Mouse (Mus musculus): Measurements from ENCODE around the gene Cep170. TPM values are rescaled to one million over a fixed set of nuclear protein-coding genes. Genes with fewer than 3 reads are reported as not detected.
"Not testable (repeated sequence)": the region's sequence is repeated elsewhere in the genome, so short reads cannot be mapped to it uniquely, and the experiment has no call there.

The Cep170 gene
- polyA plus RNA-seq (2015; fragmentation: Nextera tagmentation; extraction: Ambion mirVana): 4.8 and 7.3 TPM in 2 replicates

DNA sequence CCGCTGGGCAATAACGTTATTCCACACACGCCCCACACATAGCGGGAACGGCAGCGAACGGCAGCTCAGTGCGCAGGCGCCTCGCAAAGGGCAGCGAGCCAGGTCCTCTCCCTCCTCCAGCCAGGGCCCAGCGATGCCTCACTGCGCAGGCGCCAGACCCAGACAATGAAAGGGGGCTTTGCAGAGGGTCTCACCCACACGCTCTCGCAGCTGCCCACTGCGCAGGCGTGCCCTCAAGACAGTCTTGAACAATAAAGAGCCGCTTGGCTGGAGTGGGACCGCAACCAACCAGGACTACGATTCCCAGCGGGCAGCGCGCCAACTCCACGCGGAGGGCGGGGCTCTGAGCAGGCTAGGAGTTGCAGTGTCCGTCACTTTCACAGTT lies at the start of gene Cep170:
TSS of gene Cep170 (minus strand) at position 32 of the 385 bp plus-strand sequence.
- Histone ChIP-seq H3K36me3 (replicated peaks) (no peaks in the 10 kb centered on the region), H3K4me2 (peak within 1 kb of the TSS; percentile 76), H3K9me3 (replicated peaks) (no peaks in the 10 kb centered on the region), H3K27ac (replicated peaks) (peak within 1 kb of the TSS; percentile 98), H3K27me3 (no peaks in the 10 kb centered on the region), H3K4me1 (replicated peaks) (peaks cover 42% of the 10 kb centered on the region), H3K4me3 (replicated peaks) (peak within 1 kb of the TSS; percentile 84), H3K9ac (peak within 1 kb of the TSS; percentile 92)
- peak; percentile 81 for ATAC-seq (ENCODE audit: insufficient read depth)
- WGBS (ENCODE audit: insufficient replicate concordance): under 1% methylated on average over 28 of the region's 28 CpGs

DNA sequence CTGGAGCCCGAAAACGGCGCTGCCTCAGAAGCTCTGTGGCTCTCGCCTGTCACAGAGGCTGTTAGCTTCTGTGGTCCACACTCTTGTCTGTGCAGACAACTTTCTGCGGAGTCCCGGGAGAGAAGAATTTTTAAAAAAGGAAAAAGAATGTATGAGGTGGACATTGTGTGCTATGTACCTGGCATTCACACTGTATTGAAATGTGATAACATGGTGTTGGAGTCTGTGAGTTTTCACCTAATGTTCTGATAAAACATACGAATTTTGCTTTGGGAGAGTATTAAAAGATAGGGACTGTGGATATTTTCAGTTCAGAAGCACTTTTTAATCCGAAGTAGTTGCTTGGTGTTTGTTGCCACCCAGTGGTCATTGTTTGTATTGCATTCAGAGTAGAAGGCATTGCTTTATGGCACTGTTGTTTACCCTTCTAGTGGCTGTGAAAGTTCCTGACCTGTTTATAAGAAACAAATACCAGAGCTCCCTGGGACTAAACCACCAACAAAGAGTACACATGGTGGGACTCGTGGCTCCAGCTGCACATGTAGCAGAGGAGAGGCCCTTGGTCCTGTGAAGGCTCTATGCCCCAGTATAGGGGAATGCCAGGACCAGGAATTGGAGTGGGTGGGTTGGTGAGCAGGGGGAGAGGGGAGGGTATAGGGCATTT lies 48.2 kb upstream of the Cep170 start:
- Histone ChIP-seq H3K36me3 (replicated peaks) (no peaks in the 10 kb centered on the region), H3K4me3 (replicated peaks) (no peak overlapping the region), H3K27me3 (no peaks in the 10 kb centered on the region), H3K4me1 (replicated peaks) (no peaks in the 10 kb centered on the region), H3K27ac (replicated peaks) (no peak overlapping the region), H3K9me3 (replicated peaks) (no peaks in the 10 kb centered on the region), H3K4me2 (no peak overlapping the region), H3K9ac (no peak overlapping the region)
- WGBS (ENCODE audit: insufficient replicate concordance): 53% methylated on average over 9 of the region's 9 CpGs
- no peak for ATAC-seq (ENCODE audit: insufficient read depth)

DNA sequence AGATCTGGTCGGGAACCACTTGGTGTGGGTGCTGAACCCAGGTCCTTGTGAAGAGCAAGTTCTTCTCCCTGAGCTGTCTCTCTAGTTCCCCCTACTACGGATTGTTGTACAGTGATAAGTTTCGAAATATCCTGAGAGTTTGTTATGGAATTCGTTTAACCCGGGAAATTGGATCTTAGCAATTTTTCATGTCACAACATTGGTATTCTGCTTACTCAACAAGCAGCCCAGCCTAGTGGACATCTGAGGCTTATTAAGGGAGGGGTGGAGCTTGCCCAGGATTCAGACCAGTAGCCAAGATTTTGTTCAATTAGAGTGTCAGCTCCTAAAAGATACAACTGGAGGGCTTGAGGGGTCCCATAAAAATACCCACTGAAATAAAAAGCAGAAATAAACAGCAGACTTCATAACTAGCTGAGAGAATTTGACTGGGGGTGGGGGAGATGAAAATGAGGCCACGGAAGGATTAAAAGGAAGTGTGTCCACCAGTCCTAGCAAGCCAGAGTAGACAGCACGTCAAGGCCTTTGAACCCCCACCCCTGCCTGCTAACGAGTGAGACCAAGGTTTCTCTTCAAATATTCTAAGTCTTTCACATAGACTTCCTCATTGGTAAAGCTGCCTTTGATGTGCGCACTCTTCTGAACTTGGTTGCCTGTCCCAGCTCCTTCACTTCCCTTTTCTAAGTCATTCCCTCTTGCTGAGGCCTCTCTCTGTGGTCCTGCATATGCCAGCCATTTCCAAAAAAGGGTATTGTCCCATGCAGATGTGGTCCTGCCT lies 39.1 kb upstream of the Cep170 start:
- Histone ChIP-seq H3K4me1 (replicated peaks) (no peaks in the 10 kb centered on the region), H3K9me3 (replicated peaks) (no peaks in the 10 kb centered on the region), H3K36me3 (replicated peaks) (no peaks in the 10 kb centered on the region), H3K9ac (no peak overlapping the region), H3K4me3 (replicated peaks) (no peak overlapping the region), H3K4me2 (no peak overlapping the region), H3K27me3 (no peaks in the 10 kb centered on the region), H3K27ac (replicated peaks) (no peak overlapping the region)
- 52% methylated on average over 9 of the region's 9 CpGs for WGBS (ENCODE audit: insufficient replicate concordance)
- no peak for ATAC-seq (ENCODE audit: insufficient read depth)

- H3K27me3 ChIP-seq: no peaks in the 10 kb centered on the region
- H3K9me3 ChIP-seq (replicated peaks): no peaks in the 10 kb centered on the region
- H3K36me3 ChIP-seq (replicated peaks): no peaks in the 10 kb centered on the region
- H3K4me3 ChIP-seq (replicated peaks): no peak overlapping the region
- H3K27ac ChIP-seq (replicated peaks): no peak overlapping the region
- no peak for ATAC-seq (ENCODE audit: insufficient read depth)
- no peaks in the 10 kb centered on the region for H3K4me1 ChIP-seq (replicated peaks)
- 80% methylated on average over 7 of the region's 7 CpGs for WGBS (ENCODE audit: insufficient replicate concordance)
- H3K9ac ChIP-seq: no peak overlapping the region
- no peak overlapping the region for H3K4me2 ChIP-seq
Measured at GRCm38 (mm10) chr1:176851401-176851800, 37.5 kb upstream of the Cep170 start.

DNA sequence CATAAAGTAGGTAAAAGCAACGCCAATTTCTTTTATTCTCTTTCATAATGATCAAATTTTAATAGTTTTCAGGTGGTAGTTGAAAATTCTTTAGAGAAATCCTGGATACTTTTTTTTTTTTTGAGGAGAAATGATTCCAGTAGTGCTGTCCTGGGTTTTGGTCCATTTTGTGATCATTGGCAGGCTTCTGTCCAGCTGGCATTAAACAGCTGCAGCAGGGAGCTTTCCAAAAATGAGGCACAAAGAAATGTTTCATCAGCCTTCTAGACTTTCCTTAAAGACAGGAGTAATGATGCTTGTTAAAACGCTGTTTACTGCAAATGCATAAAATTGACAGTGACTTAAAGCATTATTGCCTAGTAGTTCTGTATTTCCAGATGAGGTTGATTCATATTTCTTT lies 35.5 kb upstream of the Cep170 start:
- 76% methylated on average over 2 of the region's 2 CpGs for WGBS (ENCODE audit: insufficient replicate concordance)
- H3K9ac ChIP-seq: no peak overlapping the region
- ATAC-seq (ENCODE audit: insufficient read depth): no peak
- H3K4me3 ChIP-seq (replicated peaks): no peak overlapping the region
- no peak overlapping the region for H3K27ac ChIP-seq (replicated peaks)
- H3K27me3 ChIP-seq: no peaks in the 10 kb centered on the region
- H3K4me2 ChIP-seq: no peak overlapping the region
- no peaks in the 10 kb centered on the region for H3K9me3 ChIP-seq (replicated peaks)
- no peaks in the 10 kb centered on the region for H3K4me1 ChIP-seq (replicated peaks)
- 0 out of 2 replicates have a peak, but pooled peaks cover 9% of the 10 kb centered on the region for H3K36me3 ChIP-seq (replicated peaks)

DNA sequence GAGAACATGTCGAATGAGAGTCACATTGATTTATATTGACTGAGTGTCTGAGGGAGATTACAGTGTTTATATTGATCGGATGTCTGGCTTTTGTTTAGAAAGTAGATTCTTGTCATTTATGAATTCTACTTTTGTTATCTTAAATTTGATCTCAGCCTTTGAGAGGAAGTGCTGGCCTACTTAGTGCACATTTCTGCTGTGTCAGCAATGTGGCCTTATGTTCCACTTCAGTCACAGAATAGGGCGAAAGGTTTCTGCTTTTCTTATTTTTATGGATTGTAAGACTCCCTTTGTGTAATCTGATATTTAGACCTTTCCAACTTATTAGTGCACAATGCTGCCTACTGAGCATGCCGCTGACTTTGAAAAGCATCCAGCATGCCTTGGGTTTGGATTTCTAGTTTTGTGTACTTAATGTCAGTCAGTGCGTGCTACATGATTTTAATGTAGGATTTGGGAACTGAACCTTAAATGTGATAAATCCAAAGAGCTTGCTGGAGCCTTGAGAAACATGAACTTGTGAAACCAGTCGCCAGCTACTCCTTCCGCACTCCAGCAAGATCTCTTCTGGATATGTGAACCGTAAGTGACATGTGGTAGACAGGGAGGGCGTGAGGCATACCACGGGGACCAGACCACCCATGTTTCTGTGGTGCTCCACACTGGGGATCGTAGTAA lies 34.9 kb upstream of the Cep170 start:
- Histone ChIP-seq H3K27me3 (no peaks in the 10 kb centered on the region), H3K4me1 (replicated peaks) (no peaks in the 10 kb centered on the region), H3K36me3 (replicated peaks) (0 out of 2 replicates have a peak, but pooled peaks cover 9% of the 10 kb centered on the region), H3K4me2 (no peak overlapping the region), H3K9ac (no peak overlapping the region), H3K9me3 (replicated peaks) (no peaks in the 10 kb centered on the region), H3K4me3 (replicated peaks) (no peak overlapping the region), H3K27ac (replicated peaks) (no peak overlapping the region)
- WGBS (ENCODE audit: insufficient replicate concordance): 74% methylated on average over 11 of the region's 11 CpGs
- ATAC-seq (ENCODE audit: insufficient read depth): no peak

DNA sequence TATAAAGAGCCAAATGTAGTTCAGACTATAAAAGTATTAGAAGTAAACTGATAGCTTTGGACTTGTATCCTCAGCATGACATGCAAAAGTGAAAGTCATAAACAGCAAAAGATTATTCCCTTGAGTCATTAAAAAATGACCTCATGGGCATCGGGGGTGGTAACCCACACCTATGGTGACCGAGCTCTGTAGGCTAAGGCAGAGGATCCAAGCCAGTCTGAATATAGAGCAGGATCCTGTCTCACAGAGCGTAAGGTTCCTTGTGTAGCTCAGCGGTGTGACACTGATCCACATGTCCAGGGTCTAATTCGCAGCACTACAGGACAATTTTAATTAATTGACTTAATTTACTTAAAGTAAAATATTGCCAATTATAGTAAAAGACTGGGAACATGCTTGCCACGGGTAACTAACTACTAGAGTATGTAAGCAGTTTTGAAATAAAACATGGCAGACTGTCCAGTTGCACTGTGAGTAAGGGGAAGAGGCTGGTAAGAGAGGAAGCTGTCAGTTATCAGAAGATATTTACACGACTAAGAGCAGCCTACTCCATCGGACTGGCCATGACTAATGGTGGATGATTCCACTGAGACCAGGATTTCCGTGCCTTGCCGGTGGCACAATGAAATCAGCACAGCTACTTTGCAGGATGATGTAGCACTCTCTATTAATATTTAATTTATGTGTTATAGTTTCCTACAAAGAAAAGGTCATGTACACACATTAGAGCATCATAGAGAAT lies 33.4 kb upstream of the Cep170 start:
- no peak for ATAC-seq (ENCODE audit: insufficient read depth)
- WGBS (ENCODE audit: insufficient replicate concordance): 61% methylated on average over 10 of the region's 10 CpGs
- H3K36me3 ChIP-seq (replicated peaks): 0 out of 2 replicates have a peak, but pooled peaks cover 9% of the 10 kb centered on the region

GRCm38 (mm10) chr1:176845082-176845977 lies 31.5 kb upstream of the Cep170 start:
- Histone ChIP-seq H3K27ac (replicated peaks) (no peak overlapping the region), H3K4me2 (no peak overlapping the region), H3K27me3 (no peaks in the 10 kb centered on the region), H3K9me3 (replicated peaks) (no peaks in the 10 kb centered on the region), H3K36me3 (replicated peaks) (0 out of 2 replicates have a peak, but pooled peaks cover 9% of the 10 kb centered on the region), H3K9ac (no peak overlapping the region), H3K4me3 (replicated peaks) (no peak overlapping the region), H3K4me1 (replicated peaks) (no peaks in the 10 kb centered on the region)
- no peak for ATAC-seq (ENCODE audit: insufficient read depth)
- WGBS (ENCODE audit: insufficient replicate concordance): 61% methylated on average over 17 of the region's 17 CpGs

More for the DNA sequence above, 33.4 kb upstream of the Cep170 start:
- H3K4me1 ChIP-seq (replicated peaks): no peaks in the 10 kb centered on the region
- no peaks in the 10 kb centered on the region for H3K27me3 ChIP-seq
- no peak overlapping the region for H3K4me3 ChIP-seq (replicated peaks)
- H3K4me2 ChIP-seq: no peak overlapping the region
- H3K9ac ChIP-seq: no peak overlapping the region
- no peaks in the 10 kb centered on the region for H3K9me3 ChIP-seq (replicated peaks)
- H3K27ac ChIP-seq (replicated peaks): no peak overlapping the region

DNA sequence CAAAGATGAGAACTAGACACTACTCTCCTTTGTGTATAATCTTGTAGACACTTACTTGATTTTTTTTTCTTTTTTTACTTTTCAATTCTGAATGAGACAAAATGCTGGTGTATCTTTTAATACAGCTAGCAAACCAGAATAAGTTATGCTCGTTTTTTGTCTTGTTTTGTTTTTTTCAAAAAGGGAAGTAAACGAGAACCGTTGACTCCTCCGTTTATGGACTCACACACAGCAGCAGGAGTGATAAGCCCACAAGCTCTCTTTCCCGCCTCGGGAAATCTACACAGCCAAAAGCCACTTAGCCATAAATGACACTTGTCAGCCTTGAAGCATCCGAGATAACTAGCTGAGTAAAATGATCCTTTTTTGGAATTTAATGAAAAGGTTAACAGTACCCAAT lies 22.7 kb upstream of the Cep170 start:
- not testable (repeated sequence) for H3K9ac ChIP-seq; ATAC-seq (ENCODE audit: insufficient read depth); H3K9me3 ChIP-seq (replicated peaks); H3K36me3 ChIP-seq (replicated peaks); H3K27ac ChIP-seq (replicated peaks)
- 11% methylated on average over 7 of the region's 7 CpGs for WGBS (ENCODE audit: insufficient replicate concordance)
- Histone ChIP-seq H3K4me1 (replicated peaks) (peaks cover 21% of the 10 kb centered on the region), H3K4me2 (peak overlapping the region; percentile 84), H3K27me3 (peaks cover 13% of the 10 kb centered on the region), H3K4me3 (replicated peaks) (peak overlapping the region; percentile 33)
